8 mouse cellular contexts compared by ENCODE assay signal in genomic region chr10:85678635-85679034, GRCm38 (mm10).
DNase-seq lines count a peak whose midpoint lies in the region; ATAC-seq lines count a peak whose summit lies in the region.

No protein-coding gene starts in this region.

- no peak overlapping the region for H3K27ac ChIP-seq in heart, embryonic 11.5 days (ENCODE audit: low read depth, low read length)
- no peak overlapping the region for H3K27ac ChIP-seq in forebrain, embryonic 15.5 days (replicated peaks)

- 26% methylated on average over 4 of the region's 4 CpGs for WGBS in heart, embryonic 11.5 days (ENCODE audit: insufficient replicate concordance)
- WGBS in forebrain, embryonic 15.5 days: 21% methylated on average over 4 of the region's 4 CpGs

- no peaks in the 10 kb centered on the region for H3K9me3 ChIP-seq in heart, embryonic 11.5 days (replicated peaks; ENCODE audit: control insufficient read depth, low read length)
- H3K9me3 ChIP-seq in forebrain, embryonic 15.5 days: no peaks in the 10 kb centered on the region

- H3K36me3 ChIP-seq in heart, embryonic 11.5 days (ENCODE audit: control insufficient read depth, insufficient read depth, low read length): no peaks in the 10 kb centered on the region
- H3K36me3 ChIP-seq in forebrain, embryonic 15.5 days: no peaks in the 10 kb centered on the region

- H3K4me2 ChIP-seq in heart, embryonic 11.5 days: no peak overlapping the region
- no peak overlapping the region for H3K4me2 ChIP-seq in forebrain, embryonic 15.5 days (replicated peaks)

- DNase-seq in heart, postnatal 14 days: peak; percentile 29 to 53
- DNase-seq in CD4-positive helper T cell, adult 2 months (ENCODE audit: low read depth, low spot score): peak; percentile 8
- DNase-seq in c-Kit-positive CD71-positive TER-119-negative erythroid progenitor cells, embryonic 14.5 days (ENCODE audit: low read depth): peak; percentile 1
- DNase-seq in layer of hippocampus, postnatal 10 days (ENCODE audit: low spot score in 2 of 2): peak; percentile 76 to 83
- DNase-seq in spleen, postnatal 14 days (ENCODE audit: low spot score in 2 of 2): no peak

- H3K9ac ChIP-seq in heart, embryonic 11.5 days (ENCODE audit: low read depth, low read length): no peak overlapping the region
- H3K9ac ChIP-seq in forebrain, embryonic 15.5 days (replicated peaks): no peak overlapping the region

- H3K4me3 ChIP-seq in heart, embryonic 11.5 days (ENCODE audit: low read depth, low read length): no peak overlapping the region
- H3K4me3 ChIP-seq in forebrain, embryonic 15.5 days: no peak overlapping the region

- no peaks in the 10 kb centered on the region for H3K27me3 ChIP-seq in heart, embryonic 11.5 days (ENCODE audit: control insufficient read depth, insufficient read depth, low read length)
- no peaks in the 10 kb centered on the region for H3K27me3 ChIP-seq in forebrain, embryonic 15.5 days

- no peaks in the 10 kb centered on the region for H3K4me1 ChIP-seq in heart, embryonic 11.5 days (ENCODE audit: control insufficient read depth, insufficient read depth, low read length)
- H3K4me1 ChIP-seq in forebrain, embryonic 15.5 days: peaks cover 8% of the 10 kb centered on the region; the same call in 1 of the 2 replicates

- no peak for ATAC-seq in heart, embryonic 11.5 days (replicated peaks; ENCODE audit: insufficient number of reproducible peaks, low FRiP score, low TSS enrichment)
- ATAC-seq in forebrain, embryonic 15.5 days (replicated peaks): peak; percentile 31; the same call in 1 of the 2 replicates
- ATAC-seq in megakaryocyte-erythroid progenitor cell, adult 5-6 weeks (replicated peaks; ENCODE audit: low FRiP score, low TSS enrichment, poor library complexity, severe bottlenecking): peak; percentile 71; the same call in 1 of the 2 replicates

- intact Hi-C loops in heart, postnatal 14 days (cut with DNase I): no loop called here

Comparison
In these comparisons a context has a peak if more than half of its experiments do, and no peak if none do; other contexts are left out.
1. DNase-seq: peak in heart, postnatal 14 days (2 of 2), CD4-positive helper T cell, adult 2 months (single experiment), c-Kit-positive CD71-positive TER-119-negative erythroid progenitor cells, embryonic 14.5 days (single experiment) and layer of hippocampus, postnatal 10 days (2 of 2); none in spleen, postnatal 14 days (0 of 2).